Mouse (Mus musculus): ENCODE results near the gene Slk.

Gene Slk

DNA sequence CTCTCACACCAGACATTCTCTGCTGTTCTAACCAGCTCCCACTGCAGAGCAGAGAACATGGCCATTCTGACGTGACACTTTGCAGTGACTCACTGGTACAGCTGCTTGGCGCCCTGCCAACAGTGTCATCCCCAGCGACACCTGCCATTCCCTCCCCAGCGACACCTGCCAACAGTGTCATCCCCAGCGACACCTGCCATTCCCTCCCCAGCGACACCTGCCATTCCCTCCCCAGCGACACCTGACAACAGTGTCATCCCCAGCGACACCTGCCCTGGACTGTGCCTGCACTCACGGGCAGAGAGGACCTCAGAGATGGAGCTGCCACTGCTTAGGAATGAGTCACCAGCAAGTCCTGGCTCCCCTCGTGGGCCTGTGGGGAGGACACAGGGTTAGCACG lies 75.4 kb downstream of the Slk start:
- DNase-seq, result peak; percentile 37 to 76

GRCm38 (mm10) chr19:47658914-47659535 lies 79.5 kb downstream of the Slk start:
- peak; percentile 80 to 81 for DNase-seq

- DNase-seq, result no peak
Measured at GRCm38 (mm10) chr19:47659765-47660408, 80.4 kb downstream of the Slk start.

DNA sequence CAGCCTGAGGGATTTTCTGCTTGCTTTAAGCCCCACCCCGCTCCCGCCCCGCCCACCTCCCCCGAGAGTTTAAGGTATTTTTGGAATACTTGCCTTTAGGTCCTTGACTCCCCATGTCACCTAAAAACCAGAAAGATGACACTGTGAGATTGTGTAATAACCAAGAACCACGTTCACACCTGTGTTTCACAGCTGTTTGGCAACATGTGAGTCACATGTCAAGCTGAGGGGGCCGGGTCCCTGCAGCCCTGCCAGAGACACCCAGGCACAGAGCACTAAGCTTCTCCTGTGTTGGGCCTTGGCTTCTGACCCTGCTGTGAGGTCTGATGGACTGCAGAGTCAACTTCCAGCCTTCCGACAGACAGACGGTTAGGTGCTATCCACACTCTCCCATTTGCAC lies 88.1 kb downstream of the Slk start:
- peak in 1 of 2 experiments; percentile 22 for DNase-seq

GRCm38 (mm10) chr19:47668399-47668798 lies 88.9 kb downstream of the Slk start:
- DNase-seq, result peak; percentile 72 to 78

DNA sequence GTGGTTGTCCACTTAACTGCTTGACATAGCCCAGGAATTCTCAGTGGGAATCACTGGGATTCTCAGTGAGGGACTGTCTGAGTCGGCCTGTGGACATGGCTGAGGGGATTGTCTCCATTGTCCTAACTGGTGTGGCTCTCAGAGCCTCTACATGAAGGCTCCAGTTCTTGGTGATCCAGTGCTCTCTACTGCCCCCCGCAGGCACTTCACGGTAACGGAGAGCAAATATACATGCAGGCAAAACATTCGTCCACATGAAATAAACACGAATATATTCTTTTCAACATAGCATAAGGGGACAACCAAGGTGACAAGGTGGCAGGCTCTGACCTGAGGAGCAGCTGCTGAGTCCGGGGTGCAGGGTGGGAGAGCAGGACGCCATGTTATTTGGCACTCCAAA lies 94.9 kb downstream of the Slk start:
- peak; percentile 43 to 62 for DNase-seq

GRCm38 (mm10) chr19:47678675-47679074 lies 99.2 kb downstream of the Slk start:
- DNase-seq, result no peak

DNA sequence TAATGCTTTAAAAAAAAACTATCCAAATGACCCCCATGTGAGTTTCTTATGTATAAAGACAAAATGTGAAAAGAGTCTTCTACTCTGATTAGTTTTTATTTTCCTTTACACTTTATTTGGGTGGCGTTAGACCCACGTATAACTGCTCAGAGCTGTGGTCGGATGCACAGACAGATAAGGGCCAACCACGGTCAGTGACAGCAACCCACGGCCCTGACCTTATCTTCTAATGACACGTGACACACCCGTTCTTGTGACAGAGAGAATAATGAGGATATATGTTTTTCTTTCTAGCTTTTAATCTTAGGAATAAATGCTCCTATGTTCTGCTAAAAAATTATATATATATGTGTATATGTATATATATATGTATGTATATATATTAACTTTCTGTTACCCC lies 110.1 kb downstream of the Slk start:
- no peak for DNase-seq

DNA sequence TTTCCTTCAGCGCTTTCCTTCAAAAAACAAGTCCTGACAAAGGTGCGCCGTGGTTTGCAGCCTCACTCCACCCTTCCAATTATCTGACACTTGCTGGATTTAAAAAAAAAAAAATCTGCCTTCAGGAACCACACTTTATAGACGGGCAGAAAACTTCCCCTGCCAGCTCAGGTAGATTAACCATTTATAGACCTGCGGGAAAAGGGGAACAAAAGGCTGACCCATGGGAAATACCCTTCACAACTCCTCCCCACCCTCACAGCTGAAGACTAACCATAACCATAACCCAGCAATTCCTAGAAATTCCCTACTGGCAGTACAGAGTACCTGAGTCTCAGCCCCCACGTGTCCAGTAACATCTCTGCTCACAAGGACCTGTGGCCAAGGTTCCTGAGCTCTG lies 112.5 kb downstream of the Slk start, which contains the start of gene Col17a1:
Col17a1 (minus strand) TSS at position 101 of the 400 bp plus-strand sequence.
- DNase-seq, result no peak

Measured in cerebellum, postnatal 14 days (tissue).